Mouse (Mus musculus) thymus, adult 2 months (tissue): ENCODE data around the gene D330020A13Rik. TPM values are rescaled to one million over a fixed set of nuclear protein-coding genes. Genes with fewer than 3 reads are reported as not detected.
"Not testable (repeated sequence)": the region's sequence is repeated elsewhere in the genome, so short reads cannot be mapped to it uniquely, and the experiment has no call there.

Experiments
- DNase-seq: peaks from one replicate; pipeline ENCODE4 v3.0.0; 2021
- H3K27ac ChIP-seq: fragments of 200-500 bp; 2 replicates; pipeline ENCODE4 v1.5.1; 2012; ENCODE audit warnings: low read length, control low read depth; ENCODE audit not compliant: control insufficient read depth, insufficient read depth
- H3K27me3 ChIP-seq: fragments of 200-500 bp; 2 replicates; pipeline ENCODE4 v1.6.1; 2012; ENCODE audit warnings: mild to moderate bottlenecking, low read length, moderate library complexity, mixed read lengths; ENCODE audit not compliant: control insufficient read depth, insufficient read depth
- H3K36me3 ChIP-seq: fragments of 200-500 bp; 2 replicates; pipeline ENCODE4 v1.6.1; 2012; ENCODE audit warnings: mild to moderate bottlenecking, low read length, moderate library complexity; ENCODE audit not compliant: control insufficient read depth, insufficient read depth
- H3K4me1 ChIP-seq: fragments of 200-500 bp; replicated peaks from 2 replicates; pipeline ENCODE4 v1.6.1; 2012; ENCODE audit warnings: low read length; ENCODE audit not compliant: control insufficient read depth, insufficient read depth
- H3K4me3 ChIP-seq: fragments of 200-500 bp; 2 replicates; pipeline ENCODE4 v1.5.1; 2012; ENCODE audit warnings: mild to moderate bottlenecking, low read length, control low read depth, moderate library complexity; ENCODE audit not compliant: control insufficient read depth, insufficient read depth
- CTCF ChIP-seq: fragments of 200-500 bp; IDR thresholded peaks from 2 replicates; pipeline ENCODE4 v1.5.1; 2012; ENCODE audit warnings: mild to moderate bottlenecking, control low read depth, low read length, moderate library complexity, borderline replicate concordance; ENCODE audit not compliant: control insufficient read depth, poor library complexity, insufficient read depth; ENCODE audit errors: extremely low read depth
- POLR2A ChIP-seq: fragments of 200-500 bp; IDR thresholded peaks from 2 replicates; pipeline ENCODE4 v1.6.1; 2012; ENCODE audit warnings: mild to moderate bottlenecking, low read length, control low read depth, moderate library complexity; ENCODE audit not compliant: control insufficient read depth, poor library complexity, insufficient read depth; ENCODE audit errors: extremely low read depth
- WGBS: fragments of 180-500 bp; shearing (Covaris S2); methylation state at CpG from one replicate; pipeline ENCODE4 v1.1.7; 2018; 5-methylcytosine and 5-hydroxymethylcytosine counted together
- polyA plus RNA-seq: library from polyadenylated mRNA; depleted of rRNA; stranded (reverse); fragments of >200 nt; gene quantifications from 2 replicates; pipeline ENCODE4 v1.2.3, GENCODE M21; 2012

D330020A13Rik gene
- polyA plus RNA-seq, 1 experiment = not detected

DNA sequence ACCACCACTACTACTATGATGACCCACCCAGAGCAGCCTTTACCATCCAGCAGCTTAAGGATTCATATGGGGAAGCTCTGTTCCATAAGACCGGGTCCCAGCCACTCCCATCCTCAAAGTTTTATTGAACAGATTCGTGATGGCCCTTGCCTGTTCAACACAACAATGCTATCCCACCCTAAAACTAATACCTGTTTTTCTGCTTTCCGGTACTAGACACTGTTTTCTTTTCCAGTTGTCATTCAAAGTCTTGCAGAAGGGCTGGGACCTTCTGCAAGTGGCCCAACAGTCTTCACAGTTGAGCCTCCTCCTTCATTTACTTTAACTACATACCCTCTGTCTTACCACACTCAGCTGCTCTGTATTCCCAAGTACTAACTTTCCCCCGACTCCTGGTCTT is 4.7 kb upstream of the D330020A13Rik start:
- Histone ChIP-seq H3K36me3 (no peaks in the 10 kb centered on the region), H3K27me3 (peaks cover 2% of the 10 kb centered on the region; the same call in 1 of the 2 replicates), H3K4me3 (no peak overlapping the region), H3K27ac (no peak overlapping the region), H3K4me1 (peaks cover 6% of the 10 kb centered on the region)
- WGBS = 85% methylated on average over 4 of the region's 4 CpGs
- no peak for DNase-seq
- no peak for TF ChIP-seq CTCF
- no peak for TF ChIP-seq POLR2A

DNA sequence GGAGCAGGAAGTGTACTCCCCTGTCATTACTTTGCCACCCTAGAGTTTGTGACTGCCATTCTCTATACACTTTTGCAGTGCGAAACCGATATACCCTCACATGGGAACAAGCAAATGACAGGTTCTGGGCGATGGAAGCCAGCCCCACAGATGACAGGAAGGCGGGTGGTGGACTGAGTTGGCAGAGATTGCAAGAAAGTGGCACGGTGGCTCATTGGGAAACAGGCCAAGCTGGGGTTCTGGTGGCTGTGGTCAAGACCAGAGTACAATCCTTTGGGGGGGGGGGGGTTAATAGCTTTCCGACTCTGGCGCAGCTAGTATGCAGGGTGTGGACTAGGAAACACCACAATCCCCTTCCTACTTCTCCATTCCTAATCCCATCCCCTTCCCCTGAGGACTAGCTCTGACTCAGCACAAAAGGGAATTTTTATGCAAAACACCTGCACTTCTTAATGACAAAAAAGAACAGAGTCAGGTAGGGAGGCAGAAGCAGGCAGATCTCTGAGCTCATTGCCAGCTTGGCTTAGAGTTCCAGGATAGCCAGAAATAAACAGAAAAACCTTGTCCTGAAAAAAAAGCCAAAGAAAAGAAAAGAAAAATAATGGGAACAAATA is 2.7 kb upstream of the D330020A13Rik start:
- Histone ChIP-seq H3K27me3 (peaks cover 2% of the 10 kb centered on the region; the same call in 1 of the 2 replicates), H3K4me3 (no peak overlapping the region), H3K4me1 (peaks cover 11% of the 10 kb centered on the region), H3K27ac (no peak overlapping the region), H3K36me3 (no peaks in the 10 kb centered on the region)
- TF ChIP-seq CTCF (no peak), POLR2A (no peak)
- no peak for DNase-seq
- WGBS = 68% methylated on average over 7 of the region's 7 CpGs

DNA sequence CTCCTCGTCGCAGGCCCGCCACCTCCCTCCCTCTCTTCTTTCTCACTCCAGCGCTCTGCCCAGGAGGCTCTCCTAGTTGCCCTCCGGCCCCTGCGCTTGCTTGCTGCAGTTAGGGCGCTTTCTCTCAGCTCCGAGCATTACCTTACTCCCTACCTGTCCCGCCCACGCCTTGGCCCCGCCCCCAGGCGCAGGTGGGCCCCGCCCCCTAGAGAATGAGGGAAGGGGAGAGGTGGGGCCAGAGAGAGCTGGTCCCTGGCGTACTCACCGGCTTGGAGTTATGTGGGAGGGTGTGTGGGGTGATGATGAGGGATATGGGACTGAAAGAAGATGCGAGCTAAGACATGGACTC is 595 bp downstream of the D330020A13Rik start:
- no peak overlapping the region for H3K27ac ChIP-seq
- no peaks in the 10 kb centered on the region for H3K36me3 ChIP-seq
- WGBS = 3% methylated on average over 16 of the region's 16 CpGs
- peaks cover 11% of the 10 kb centered on the region for H3K4me1 ChIP-seq
- TF ChIP-seq POLR2A (no peak), CTCF (no peak)
- peak; percentile 34 for DNase-seq
- peaks cover 2% of the 10 kb centered on the region; the same call in 1 of the 2 replicates for H3K27me3 ChIP-seq
- peak overlapping the region; percentile 28 for H3K4me3 ChIP-seq

DNA sequence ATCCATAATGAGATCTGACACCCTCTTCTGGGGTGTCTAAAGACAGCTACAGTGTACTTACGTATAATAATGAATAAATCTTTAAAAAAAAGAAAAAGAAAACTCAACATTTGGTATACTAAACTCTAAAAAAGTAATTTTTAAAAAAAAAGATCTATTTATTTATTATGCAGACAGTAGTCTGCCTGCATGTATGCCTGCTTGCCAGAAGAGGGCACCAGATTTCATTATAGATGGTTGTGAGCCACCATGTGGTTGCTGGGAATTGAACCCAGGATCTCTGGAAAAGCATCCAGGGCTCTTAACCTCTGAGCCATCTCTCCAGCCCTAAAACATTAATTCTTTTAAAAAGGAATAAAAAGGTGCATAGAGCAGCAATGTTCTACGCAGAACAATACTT is 2.4 kb downstream of the D330020A13Rik start:
- not testable (repeated sequence) for H3K36me3 ChIP-seq, H3K4me3 ChIP-seq, DNase-seq, H3K27ac ChIP-seq, H3K27me3 ChIP-seq
- over 99% methylated on average over 2 of the region's 2 CpGs for WGBS
- H3K4me1 ChIP-seq = peaks cover 11% of the 10 kb centered on the region

DNA sequence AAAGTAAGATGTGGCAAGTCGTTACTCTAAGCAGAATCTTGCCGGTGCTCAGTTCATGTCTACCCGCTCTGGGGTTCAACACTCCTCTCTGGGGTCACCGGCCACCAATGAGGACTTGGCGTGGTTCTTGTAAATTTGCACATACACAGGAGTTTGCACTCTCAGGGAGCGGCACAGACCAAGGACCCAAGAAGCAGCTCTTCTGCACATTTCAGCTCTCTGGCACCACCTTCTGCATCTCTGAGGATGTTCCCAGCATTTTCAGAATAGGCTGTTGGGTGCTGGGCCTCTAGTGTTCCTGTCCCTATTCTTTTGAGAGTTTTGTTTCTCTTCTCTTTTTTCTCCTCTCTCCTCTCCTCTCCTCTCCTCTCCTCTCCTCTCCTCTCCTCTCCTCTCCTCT is 7.0 kb downstream of the D330020A13Rik start:
- H3K4me3 ChIP-seq = no peak overlapping the region
- TF ChIP-seq CTCF (no peak), POLR2A (no peak)
- H3K36me3 ChIP-seq = no peaks in the 10 kb centered on the region
- WGBS = 31% methylated on average over 6 of the region's 6 CpGs
- H3K4me1 ChIP-seq = no peaks in the 10 kb centered on the region
- peak; percentile 13 for DNase-seq
- H3K27ac ChIP-seq = no peak overlapping the region
- H3K27me3 ChIP-seq = no peaks in the 10 kb centered on the region

DNA sequence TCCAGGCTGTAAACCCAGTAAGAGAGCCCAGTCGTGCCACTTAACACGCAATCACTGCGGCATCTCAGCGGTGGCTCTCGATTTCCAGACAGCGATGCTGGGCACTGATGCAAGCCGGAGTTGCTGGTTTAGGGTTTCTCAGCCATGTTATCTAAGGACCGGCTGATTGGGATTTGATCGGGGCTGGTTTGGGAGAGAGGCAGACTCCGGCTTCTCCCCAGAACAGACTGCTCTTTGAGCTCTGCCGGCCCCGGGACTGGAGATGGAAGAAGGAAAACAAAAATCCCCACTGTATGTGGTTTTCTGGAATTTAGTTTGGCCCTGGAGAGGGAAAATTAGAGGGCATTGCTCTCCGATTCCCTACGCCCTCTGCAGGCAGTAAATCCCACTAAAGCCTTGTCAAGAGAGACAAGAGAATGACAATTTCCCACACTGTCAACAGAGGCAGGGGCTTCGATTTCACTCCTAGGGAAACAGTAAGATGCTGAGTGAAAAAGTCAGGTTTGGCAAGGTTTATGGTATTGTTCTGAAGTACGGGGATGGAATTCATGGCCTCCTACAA is 8.7 kb downstream of the D330020A13Rik start:
- Histone ChIP-seq H3K4me3 (no peak overlapping the region), H3K27ac (no peak overlapping the region), H3K4me1 (no peaks in the 10 kb centered on the region), H3K36me3 (no peaks in the 10 kb centered on the region), H3K27me3 (no peaks in the 10 kb centered on the region)
- DNase-seq = no peak
- 51% methylated on average over 16 of the region's 16 CpGs for WGBS
- TF ChIP-seq POLR2A (no peak), CTCF (no peak)

DNA sequence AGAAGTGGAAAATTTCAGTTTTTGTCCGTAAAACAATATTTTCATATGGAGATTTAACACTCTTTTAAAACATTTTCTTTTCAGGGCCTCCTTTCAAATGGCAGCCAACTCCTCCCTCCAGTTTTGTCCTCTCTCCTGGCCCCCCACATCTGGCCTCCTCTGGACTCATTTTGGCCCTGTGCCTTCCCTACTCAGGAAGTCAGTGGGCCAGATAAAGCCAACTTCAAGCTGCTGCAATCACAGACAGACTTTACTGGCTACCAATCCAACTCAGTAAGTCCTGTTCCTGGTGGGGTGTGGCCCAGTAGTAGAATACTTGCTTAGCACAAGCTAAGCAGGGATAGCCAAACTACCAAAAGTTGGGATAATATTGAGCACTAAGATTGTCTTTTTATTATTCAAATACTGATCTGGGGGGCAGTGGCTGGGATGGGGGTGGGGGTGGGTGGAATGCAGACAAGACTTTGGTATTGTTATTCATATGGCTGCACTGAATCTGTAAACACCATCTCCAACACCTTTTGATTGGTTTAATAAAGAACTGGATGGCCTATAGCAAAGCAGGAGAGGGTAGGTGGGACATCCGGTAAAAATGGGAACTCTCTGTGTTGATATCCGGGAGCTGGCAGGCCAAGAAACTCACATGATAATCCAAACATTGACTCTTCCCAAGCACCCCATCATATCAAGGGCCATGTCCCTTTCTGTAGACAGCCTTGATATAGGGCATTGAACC is 12.9 kb downstream of the D330020A13Rik start:
- Histone ChIP-seq H3K36me3 (no peaks in the 10 kb centered on the region), H3K4me1 (no peaks in the 10 kb centered on the region), H3K4me3 (no peak overlapping the region), H3K27ac (no peak overlapping the region), H3K27me3 (no peaks in the 10 kb centered on the region)
- no peak for TF ChIP-seq POLR2A
- TF ChIP-seq CTCF = no peak
- DNase-seq = no peak
- WGBS = 95% methylated on average over 3 of the region's 3 CpGs
